Mouse (Mus musculus) CD4-positive helper T cell, adult 2 months (primary cell): Measurements from ENCODE around the gene Ffar1.

Source experiments
- DNase-seq: peaks from one replicate; pipeline ENCODE4 v3.0.0-alpha.2; 2012; ENCODE audit warnings: low read depth, missing footprints, low spot score

Gene Ffar1

DNA sequence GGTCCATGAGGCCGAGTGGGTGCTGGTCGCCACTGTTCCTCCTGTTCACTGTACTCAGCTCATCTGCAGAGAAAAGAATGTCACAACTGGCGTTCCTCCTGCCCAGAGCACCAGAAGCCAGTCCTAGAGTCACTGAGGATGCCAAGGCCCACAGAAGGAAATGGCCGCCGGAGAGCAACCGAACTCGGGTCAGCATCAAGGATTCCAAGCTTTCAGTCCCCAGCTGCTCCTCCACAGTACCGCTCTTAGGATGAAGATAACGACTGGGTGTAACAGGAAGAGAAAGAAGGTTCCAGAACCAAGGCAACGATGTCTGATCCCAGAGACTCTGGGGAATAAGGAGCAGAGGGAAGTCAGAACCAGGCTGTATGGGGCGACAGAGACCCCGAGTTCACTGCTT is at the start of gene Ffar1:
TSS of gene Ffar1 (minus strand) at position 101 of the 400 bp plus-strand sequence.
- no peak for DNase-seq

GRCm38 (mm10) chr7:30909773-30910172 is 48.4 kb upstream of the Ffar1 start:
- DNase-seq: peak; percentile 26

DNA sequence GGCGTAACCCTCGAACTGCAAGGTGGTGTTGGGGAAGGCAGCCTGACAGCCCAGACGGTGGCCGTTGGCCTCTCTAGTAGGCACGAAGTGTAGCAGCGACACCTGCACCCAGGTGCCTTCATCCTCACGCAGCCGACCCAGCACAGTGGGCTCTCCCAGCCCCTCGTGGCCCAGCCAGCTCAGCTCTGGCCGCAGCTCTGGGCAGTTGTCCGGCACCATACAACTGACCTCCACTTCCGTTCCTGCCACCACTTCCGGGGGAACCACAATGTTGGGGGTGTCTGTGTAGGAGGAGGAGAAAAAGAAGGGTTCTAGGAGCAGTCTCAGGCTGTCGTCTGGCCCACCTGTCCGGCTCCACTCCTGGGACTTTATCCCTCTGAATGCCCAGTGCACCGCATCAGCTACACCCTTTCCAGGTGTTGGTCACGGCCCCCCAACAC is 47.6 kb upstream of the Ffar1 start:
- no peak for DNase-seq

DNA sequence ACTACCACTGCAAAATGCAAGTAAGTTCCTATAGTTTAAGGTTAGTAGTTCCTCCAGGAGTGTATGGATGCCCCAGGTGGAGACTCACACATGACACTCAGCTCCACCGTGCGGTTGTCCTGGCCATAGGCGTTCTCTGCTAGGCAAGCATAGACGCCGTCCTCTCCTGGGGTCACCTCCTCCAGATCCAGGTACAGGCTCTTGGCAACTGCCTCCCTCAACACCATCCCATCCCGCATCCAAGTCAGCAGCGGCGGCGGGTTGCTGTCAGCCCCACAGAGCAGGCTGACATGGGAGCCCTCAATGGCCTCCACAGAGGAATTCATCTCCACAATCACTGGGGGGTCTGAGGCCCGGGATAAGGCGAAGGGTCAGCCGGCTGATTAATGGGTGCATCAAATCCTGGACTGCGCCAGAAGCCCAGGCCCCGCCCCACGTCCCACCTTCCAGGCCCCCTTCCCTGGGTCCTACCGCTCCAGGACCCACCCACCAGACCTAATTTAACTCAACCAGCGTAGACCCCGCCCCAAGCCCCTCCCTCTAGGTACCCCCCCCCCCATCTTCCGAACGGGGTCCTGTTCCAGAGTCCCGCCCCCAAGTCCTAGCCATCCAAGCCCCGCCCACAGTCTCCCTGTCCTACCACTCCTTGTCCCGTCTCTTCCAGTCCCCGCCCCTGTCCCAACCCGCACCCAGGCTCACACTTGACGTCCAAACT is 47.1 kb upstream of the Ffar1 start:
- DNase-seq: no peak

- DNase-seq: peak; percentile 25
Measured at GRCm38 (mm10) chr7:30904042-30904441, 42.7 kb upstream of the Ffar1 start.

GRCm38 (mm10) chr7:30895217-30895616 is 33.9 kb upstream of the Ffar1 start:
- no peak for DNase-seq

DNA sequence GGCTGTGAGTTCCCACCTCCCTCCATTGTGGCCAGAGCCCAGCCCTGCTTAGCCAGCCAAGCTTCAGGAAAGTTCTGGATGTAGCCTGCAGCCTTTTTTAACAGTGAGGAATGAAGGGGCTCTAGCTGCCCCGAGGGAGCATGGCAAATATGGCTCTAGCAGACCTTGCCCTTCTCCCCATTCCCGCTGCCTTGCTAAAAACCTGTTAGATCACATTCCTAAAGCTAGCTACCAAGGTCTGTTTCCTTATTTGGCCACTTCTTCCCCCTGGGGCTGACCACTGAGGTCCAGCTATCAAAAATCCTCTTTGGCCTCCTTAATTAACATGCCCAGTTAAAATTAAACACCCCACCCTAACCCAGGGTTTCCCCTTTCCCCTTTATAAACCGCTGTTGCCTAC is 31.2 kb upstream of the Ffar1 start:
- no peak for DNase-seq

DNA sequence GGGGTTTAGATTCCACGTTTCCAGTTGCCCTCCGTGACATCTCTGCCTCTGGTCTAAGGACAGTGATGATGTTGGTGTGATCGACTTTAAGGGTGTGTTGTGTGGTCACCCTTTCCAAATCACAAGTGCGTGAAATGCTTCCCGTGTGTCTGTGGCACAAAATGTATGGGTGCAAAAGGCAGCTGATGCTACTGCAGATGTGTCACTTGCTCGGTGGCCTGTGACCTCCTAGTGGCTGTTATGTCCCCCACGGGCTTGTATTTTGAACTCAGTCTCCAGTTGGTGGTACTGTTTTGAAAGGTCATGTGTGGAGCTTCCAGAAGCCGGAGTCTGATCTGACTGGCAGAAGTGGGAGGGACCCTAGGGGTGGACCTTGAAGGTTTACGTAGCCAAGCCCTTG is 30.4 kb upstream of the Ffar1 start:
- no peak for DNase-seq

- DNase-seq: no peak
Measured at GRCm38 (mm10) chr7:30890681-30891080, 29.3 kb upstream of the Ffar1 start.

- DNase-seq: no peak
Measured at GRCm38 (mm10) chr7:30888786-30889185, 27.4 kb upstream of the Ffar1 start.

DNA sequence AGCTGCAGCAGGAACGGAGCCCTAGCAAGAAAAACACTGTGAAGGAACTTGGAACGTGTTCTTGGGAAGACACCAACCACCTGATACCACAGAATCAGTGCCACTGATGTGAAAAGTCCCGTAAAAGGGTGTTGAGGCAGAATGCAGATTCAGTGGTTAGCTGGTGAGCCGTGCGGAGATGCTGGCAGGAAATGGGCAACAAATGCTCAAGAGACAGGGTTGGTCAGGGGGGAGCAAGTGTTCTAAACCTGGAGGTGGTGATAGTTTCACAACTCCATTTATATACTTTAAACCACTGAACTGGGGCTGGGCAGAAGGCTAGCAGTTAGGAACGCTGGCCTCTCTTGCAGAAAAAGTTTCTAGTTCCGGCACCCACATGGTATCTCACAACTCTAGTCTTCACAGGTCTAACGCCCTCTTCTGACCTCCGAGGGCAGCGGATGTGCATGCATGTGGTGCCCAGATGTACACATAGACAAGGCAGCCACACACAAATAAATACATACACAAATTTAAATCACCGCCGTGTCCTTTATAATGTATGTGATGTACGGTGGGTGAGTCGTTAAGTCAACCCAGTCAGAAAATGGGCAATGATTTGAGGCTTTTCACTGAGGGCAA is 26.3 kb upstream of the Ffar1 start:
- DNase-seq: peak; percentile 71

GRCm38 (mm10) chr7:30886852-30887251 is 25.5 kb upstream of the Ffar1 start:
- DNase-seq: no peak

- DNase-seq: no peak
Measured at GRCm38 (mm10) chr7:30884047-30884446, 22.7 kb upstream of the Ffar1 start.

GRCm38 (mm10) chr7:30881367-30881766 is 20.0 kb upstream of the Ffar1 start:
- no peak for DNase-seq

GRCm38 (mm10) chr7:30880176-30880575 is 18.8 kb upstream of the Ffar1 start, which contains the start of gene Cd22:
Cd22 (minus strand) TSS chr7:30880342.
- peak; percentile 46 for DNase-seq

GRCm38 (mm10) chr7:30878950-30879349 is 17.6 kb upstream of the Ffar1 start:
- no peak for DNase-seq

GRCm38 (mm10) chr7:30873083-30873482 is 11.7 kb upstream of the Ffar1 start:
- peak; percentile 61 for DNase-seq

GRCm38 (mm10) chr7:30863386-30863785 is 2.0 kb upstream of the Ffar1 start:
- DNase-seq: no peak

- peak; percentile 70 for DNase-seq
Measured at GRCm38 (mm10) chr7:30859635-30860402, 1.5 kb downstream of the Ffar1 start.

DNA sequence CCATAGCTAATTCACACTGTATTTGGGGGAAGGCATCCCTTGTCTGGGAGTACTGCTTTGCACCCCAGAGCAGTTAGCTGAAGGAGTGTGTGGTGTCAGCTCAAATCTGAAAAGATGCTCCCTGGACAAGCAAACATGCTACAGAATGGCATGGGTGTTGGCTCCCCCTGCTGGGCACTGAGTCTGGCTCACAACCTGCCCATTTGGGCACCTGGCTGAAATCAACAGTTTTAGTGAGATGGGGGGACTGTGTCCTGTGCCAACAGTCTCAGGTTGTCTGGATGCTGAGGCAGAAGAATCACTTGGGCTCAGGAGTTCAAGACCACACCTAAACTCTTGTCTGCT is 2.1 kb downstream of the Ffar1 start:
- peak; percentile 74 for DNase-seq

GRCm38 (mm10) chr7:30857746-30858145 is 3.6 kb downstream of the Ffar1 start:
- DNase-seq: no peak

DNA sequence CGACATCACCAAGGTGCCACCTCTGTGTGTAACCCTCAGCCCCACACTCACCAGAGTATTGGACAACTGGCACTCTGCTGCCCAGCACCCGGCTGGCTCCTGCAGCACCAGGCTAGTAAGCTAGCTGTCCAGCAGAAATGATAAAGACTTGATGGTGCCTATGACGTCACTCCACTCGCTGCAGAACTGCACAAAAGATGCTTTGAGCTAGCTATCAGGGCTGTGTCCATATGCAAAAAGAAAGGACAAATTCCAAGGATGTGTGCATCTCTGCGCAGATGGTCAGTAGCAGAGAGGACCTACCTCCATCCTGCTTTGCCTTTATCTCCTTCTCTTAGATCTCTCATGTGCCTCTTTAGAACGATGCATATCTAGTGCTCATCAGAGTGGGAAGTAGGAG is 5.3 kb downstream of the Ffar1 start, which contains the start of gene Ffar3:
TSS of gene Ffar3 (minus strand) at position 101 of the 400 bp plus-strand sequence.
- no peak for DNase-seq
